Mouse (Mus musculus): ENCODE measurements around the gene Wdr31.

Wdr31 gene

GRCm38 (mm10) chr4:62470598-62471051 is at the start of gene Wdr31:
Gene Wdr31, minus strand, starts transcription at chr4:62470896.
- DNase-seq (ENCODE audit: low spot score) = peak; percentile 60

- peak; percentile 98 for DNase-seq (ENCODE audit: low spot score)
Observed at GRCm38 (mm10) chr4:62519849-62520233, 49.1 kb upstream of the Wdr31 start, which contains the start of gene Alad. Gene Alad, minus strand, starts transcription at chr4:62519918.

GRCm38 (mm10) chr4:62519122-62519848 is 48.6 kb upstream of the Wdr31 start:
- DNase-seq (ENCODE audit: low spot score) = no peak

- DNase-seq (ENCODE audit: low spot score) = peak; percentile 90
Observed at GRCm38 (mm10) chr4:62518416-62519121, 47.9 kb upstream of the Wdr31 start.

- peak; percentile 60 for DNase-seq (ENCODE audit: low spot score)
Observed at GRCm38 (mm10) chr4:62517538-62518415, 47.1 kb upstream of the Wdr31 start.

GRCm38 (mm10) chr4:62517046-62517445 is 46.4 kb upstream of the Wdr31 start:
- no peak for DNase-seq (ENCODE audit: low spot score)

- no peak for DNase-seq (ENCODE audit: low spot score)
Observed at GRCm38 (mm10) chr4:62516579-62516978, 45.9 kb upstream of the Wdr31 start.

GRCm38 (mm10) chr4:62516079-62516478 is 45.4 kb upstream of the Wdr31 start:
- no peak for DNase-seq (ENCODE audit: low spot score)

- no peak for DNase-seq (ENCODE audit: low spot score)
Observed at GRCm38 (mm10) chr4:62515490-62515889, 44.8 kb upstream of the Wdr31 start.

GRCm38 (mm10) chr4:62514995-62515394 is 44.3 kb upstream of the Wdr31 start:
- no peak for DNase-seq (ENCODE audit: low spot score)

GRCm38 (mm10) chr4:62513998-62514506 is 43.4 kb upstream of the Wdr31 start:
- DNase-seq (ENCODE audit: low spot score) = no peak

- no peak for DNase-seq (ENCODE audit: low spot score)
Observed at GRCm38 (mm10) chr4:62509946-62510345, 39.2 kb upstream of the Wdr31 start.

- DNase-seq (ENCODE audit: low spot score) = no peak
Observed at GRCm38 (mm10) chr4:62508839-62509238, 38.1 kb upstream of the Wdr31 start.

- peak; percentile 81 for DNase-seq (ENCODE audit: low spot score)
Observed at GRCm38 (mm10) chr4:62506798-62507197, 36.1 kb upstream of the Wdr31 start.

- DNase-seq (ENCODE audit: low spot score) = no peak
Observed at GRCm38 (mm10) chr4:62505991-62506390, 35.3 kb upstream of the Wdr31 start.

- no peak for DNase-seq (ENCODE audit: low spot score)
Observed at GRCm38 (mm10) chr4:62503374-62503970, 32.8 kb upstream of the Wdr31 start, which contains the start of gene Hdhd3. Gene Hdhd3, minus strand, starts transcription at chr4:62503467.

GRCm38 (mm10) chr4:62502969-62503368 is 32.3 kb upstream of the Wdr31 start:
- peak; percentile 7 for DNase-seq (ENCODE audit: low spot score)

GRCm38 (mm10) chr4:62501964-62502732 is 31.5 kb upstream of the Wdr31 start:
- DNase-seq (ENCODE audit: low spot score) = peak; percentile 93

GRCm38 (mm10) chr4:62501534-62501933 is 30.8 kb upstream of the Wdr31 start:
- peak; percentile 78 for DNase-seq (ENCODE audit: low spot score)

GRCm38 (mm10) chr4:62500799-62501198 is 30.1 kb upstream of the Wdr31 start:
- peak; percentile 14 for DNase-seq (ENCODE audit: low spot score)

GRCm38 (mm10) chr4:62496815-62497214 is 26.1 kb upstream of the Wdr31 start:
- DNase-seq (ENCODE audit: low spot score) = peak; percentile 99

Measured in adipocyte (in vitro differentiated cells).